Mouse (Mus musculus): ENCODE measurements at regions not wholly inside any gene's neighbourhood (a gene's known extent, or its start where the extent isn't known, plus 50 kb on each side); places are given as distances from the start of the nearest gene placed in this dataset. TPM values are rescaled to one million over a fixed set of nuclear protein-coding genes. Genes with fewer than 3 reads are reported as not detected.
A peak's percentile ranks its signal among the peaks of the same experiment; 100 is the strongest.

DNA sequence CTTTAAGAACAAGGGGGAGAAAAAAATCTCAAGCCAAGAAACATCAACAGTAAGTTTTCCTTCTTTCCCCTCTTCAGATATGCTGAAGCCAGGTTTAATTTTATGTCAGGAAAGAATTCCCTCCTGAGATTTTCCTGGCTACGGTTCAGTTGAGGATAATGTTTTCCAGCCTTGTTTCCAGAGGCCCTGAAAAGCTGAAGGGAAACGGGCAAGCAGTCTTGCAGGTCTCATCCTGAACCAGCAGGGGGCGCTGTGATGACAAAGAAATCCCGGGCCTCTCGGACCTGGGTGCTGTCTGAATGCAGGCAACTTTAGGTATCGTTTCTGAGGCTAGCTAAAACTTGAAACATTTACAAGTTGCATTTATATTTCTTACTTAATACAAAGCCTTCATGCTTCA, 61.5 kb upstream of the Dab2 start:
- H3K27ac ChIP-seq (ENCODE audit: low read depth, low read length) = no peak overlapping the region
- no peaks in the 10 kb centered on the region for H3K9me3 ChIP-seq (ENCODE audit: control insufficient read depth)
- no peak overlapping the region for H3K9ac ChIP-seq (ENCODE audit: low read depth, low read length)
- no peak overlapping the region for H3K4me2 ChIP-seq (replicated peaks; ENCODE audit: low read depth)
- no peak overlapping the region for H3K4me3 ChIP-seq (ENCODE audit: low read depth, low read length)
- no peaks in the 10 kb centered on the region for H3K36me3 ChIP-seq (ENCODE audit: control insufficient read depth, insufficient read depth)
- TF ChIP-seq CTCF (IDR thresholded peaks at IDR 0.05; ENCODE audit: low read depth) = peak; percentile 90
- H3K27me3 ChIP-seq (replicated peaks; ENCODE audit: control insufficient read depth, insufficient read depth, low read length) = no peaks in the 10 kb centered on the region
- 5% methylated on average over 6 of the region's 6 CpGs for WGBS
- no peak for ATAC-seq
- H3K4me1 ChIP-seq (replicated peaks; ENCODE audit: control insufficient read depth, insufficient read depth, low read length) = no peaks in the 10 kb centered on the region

DNA sequence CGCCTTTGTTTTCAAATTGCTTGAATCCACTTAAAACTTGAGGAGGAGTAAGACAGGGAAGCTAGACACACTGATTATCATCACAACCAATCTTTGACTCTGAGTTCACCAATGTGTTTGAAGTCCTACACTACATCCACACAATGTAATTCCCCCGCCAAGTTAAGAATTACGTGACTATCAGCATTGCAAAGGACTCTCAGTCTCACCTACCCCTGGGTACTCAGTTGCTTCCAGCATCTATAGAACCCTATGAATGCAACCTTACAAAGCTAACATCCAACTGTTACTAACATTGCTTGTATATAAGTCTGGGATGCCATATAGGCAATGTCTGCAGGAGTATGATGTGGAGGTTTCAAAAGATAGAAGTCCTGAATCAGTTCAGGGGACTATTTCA, 60.8 kb upstream of the Dab2 start:
- Histone ChIP-seq H3K27me3 (replicated peaks; ENCODE audit: control insufficient read depth, insufficient read depth, low read length) (no peaks in the 10 kb centered on the region), H3K27ac (ENCODE audit: low read depth, low read length) (no peak overlapping the region), H3K9ac (ENCODE audit: low read depth, low read length) (no peak overlapping the region), H3K4me3 (ENCODE audit: low read depth, low read length) (no peak overlapping the region), H3K9me3 (ENCODE audit: control insufficient read depth) (no peaks in the 10 kb centered on the region), H3K4me2 (replicated peaks; ENCODE audit: low read depth) (no peak overlapping the region), H3K36me3 (ENCODE audit: control insufficient read depth, insufficient read depth) (no peaks in the 10 kb centered on the region), H3K4me1 (replicated peaks; ENCODE audit: control insufficient read depth, insufficient read depth, low read length) (no peaks in the 10 kb centered on the region)
- ATAC-seq = no peak
- 94% methylated on average over 3 of the region's 3 CpGs for WGBS
- no peak for TF ChIP-seq CTCF (IDR thresholded peaks at IDR 0.05; ENCODE audit: low read depth)

DNA sequence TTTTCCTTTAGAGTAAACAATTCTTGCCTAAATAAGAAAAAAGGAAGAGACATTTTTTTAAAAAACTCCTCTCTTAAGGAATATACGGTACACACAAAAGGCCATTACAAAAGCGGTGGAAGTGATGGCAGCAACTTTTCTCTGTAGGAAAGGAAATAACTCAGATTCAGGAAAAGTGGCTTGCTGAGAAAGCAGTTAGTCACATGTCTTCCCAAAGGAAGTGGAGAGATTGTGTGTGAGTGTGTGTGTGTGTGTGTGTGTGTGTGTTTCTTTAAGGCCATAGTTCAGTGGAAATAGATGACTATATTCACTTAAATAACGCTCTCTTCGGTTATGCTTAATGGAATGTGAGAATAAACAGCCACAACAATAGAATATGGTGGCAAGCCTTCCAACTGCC, 57.5 kb upstream of the Dab2 start:
- Histone ChIP-seq H3K27ac (ENCODE audit: low read depth, low read length) (no peak overlapping the region), H3K4me1 (replicated peaks; ENCODE audit: control insufficient read depth, insufficient read depth, low read length) (no peaks in the 10 kb centered on the region), H3K9ac (ENCODE audit: low read depth, low read length) (no peak overlapping the region), H3K9me3 (ENCODE audit: control insufficient read depth) (no peaks in the 10 kb centered on the region), H3K4me2 (replicated peaks; ENCODE audit: low read depth) (no peak overlapping the region), H3K27me3 (replicated peaks; ENCODE audit: control insufficient read depth, insufficient read depth, low read length) (no peaks in the 10 kb centered on the region), H3K36me3 (ENCODE audit: control insufficient read depth, insufficient read depth) (no peaks in the 10 kb centered on the region), H3K4me3 (ENCODE audit: low read depth, low read length) (no peak overlapping the region)
- no peak for TF ChIP-seq CTCF (IDR thresholded peaks at IDR 0.05; ENCODE audit: low read depth)
- no peak for ATAC-seq
- WGBS = 58% methylated on average over 4 of the region's 4 CpGs

DNA sequence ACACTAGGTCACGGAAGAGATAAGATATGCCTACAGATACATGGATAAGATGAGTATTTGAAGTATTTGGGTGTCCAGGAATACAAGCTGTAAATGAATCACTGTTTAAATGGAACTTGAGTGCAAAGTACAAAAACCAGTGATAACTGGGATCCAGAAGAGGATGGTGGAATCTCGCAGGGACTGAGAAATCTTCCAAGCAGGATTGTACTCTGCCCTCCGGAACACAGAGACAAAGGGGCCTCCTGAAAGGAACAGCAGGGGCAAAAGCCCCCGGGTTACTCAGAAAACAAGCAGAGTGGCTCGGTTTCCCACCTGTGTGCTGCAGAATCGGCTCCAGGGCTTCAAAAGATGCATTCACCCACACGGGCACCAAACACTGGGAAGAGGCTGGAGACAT, 55.2 kb upstream of the Dab2 start:
- Histone ChIP-seq H3K9me3 (ENCODE audit: control insufficient read depth) (no peaks in the 10 kb centered on the region), H3K4me1 (replicated peaks; ENCODE audit: control insufficient read depth, insufficient read depth, low read length) (no peaks in the 10 kb centered on the region), H3K27ac (ENCODE audit: low read depth, low read length) (peak overlapping the region; percentile 51; the same call in 1 of the 2 replicates), H3K27me3 (replicated peaks; ENCODE audit: control insufficient read depth, insufficient read depth, low read length) (no peaks in the 10 kb centered on the region), H3K4me3 (ENCODE audit: low read depth, low read length) (no peak overlapping the region), H3K9ac (ENCODE audit: low read depth, low read length) (no peak overlapping the region), H3K4me2 (replicated peaks; ENCODE audit: low read depth) (no peak overlapping the region; the same call in 1 of the 2 replicates), H3K36me3 (ENCODE audit: control insufficient read depth, insufficient read depth) (no peaks in the 10 kb centered on the region)
- peak; percentile 75 for ATAC-seq
- WGBS = 36% methylated on average over 7 of the region's 7 CpGs
- TF ChIP-seq CTCF (IDR thresholded peaks at IDR 0.05; ENCODE audit: low read depth) = no peak

DNA sequence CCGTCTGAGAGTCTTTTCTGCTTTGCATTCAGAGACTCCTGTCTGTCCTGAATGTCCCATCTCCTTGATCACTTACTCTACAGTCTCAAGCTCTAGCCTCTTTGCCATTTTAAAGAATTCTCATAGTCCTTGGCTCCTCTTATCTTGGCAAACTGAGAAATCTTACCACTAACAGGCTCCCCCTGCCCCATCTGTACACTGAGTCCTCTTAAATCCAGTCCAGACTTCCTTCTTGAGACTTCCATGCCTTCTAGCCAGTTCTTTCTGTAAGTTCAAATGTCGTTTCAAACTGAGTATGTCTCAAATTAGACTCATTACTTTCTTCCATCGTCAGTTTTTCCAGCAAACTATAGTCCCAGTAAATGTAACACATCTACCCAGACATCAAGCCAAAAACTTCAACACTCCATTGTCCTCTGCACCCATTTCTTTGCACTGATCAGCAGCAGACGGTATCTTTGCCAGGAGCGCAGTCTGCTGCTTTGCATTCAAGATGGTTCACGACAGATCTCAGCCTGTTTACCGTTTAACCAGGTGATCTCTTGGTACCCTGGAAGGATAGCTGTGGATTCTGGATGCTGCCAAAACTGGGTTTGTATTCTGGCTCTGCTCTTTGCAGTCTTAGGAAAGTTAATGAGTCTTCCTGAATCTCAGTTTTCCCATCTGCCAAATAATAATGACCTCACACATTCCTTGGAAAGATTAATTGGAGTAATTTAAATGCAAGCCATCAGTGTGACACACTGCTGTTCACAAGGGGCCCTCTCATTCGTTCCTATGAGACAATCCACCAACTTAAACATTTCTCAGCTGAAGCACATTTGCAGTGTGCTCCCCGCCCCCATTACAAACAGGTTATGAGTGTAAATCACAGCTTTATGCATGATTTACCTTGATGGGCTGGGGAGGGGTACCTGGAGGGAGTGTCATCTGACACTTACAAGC, 53.4 kb upstream of the Dab2 start:
- no peaks in the 10 kb centered on the region for H3K9me3 ChIP-seq (ENCODE audit: control insufficient read depth)
- no peaks in the 10 kb centered on the region for H3K27me3 ChIP-seq (replicated peaks; ENCODE audit: control insufficient read depth, insufficient read depth, low read length)
- H3K4me2 ChIP-seq (replicated peaks; ENCODE audit: low read depth) = no peak overlapping the region
- ATAC-seq = no peak
- TF ChIP-seq CTCF (IDR thresholded peaks at IDR 0.05; ENCODE audit: low read depth) = no peak
- H3K36me3 ChIP-seq (ENCODE audit: control insufficient read depth, insufficient read depth) = no peaks in the 10 kb centered on the region
- H3K4me1 ChIP-seq (replicated peaks; ENCODE audit: control insufficient read depth, insufficient read depth, low read length) = no peaks in the 10 kb centered on the region
- 65% methylated on average over 9 of the region's 9 CpGs for WGBS
- no peak overlapping the region for H3K4me3 ChIP-seq (ENCODE audit: low read depth, low read length)
- H3K9ac ChIP-seq (ENCODE audit: low read depth, low read length) = no peak overlapping the region
- H3K27ac ChIP-seq (ENCODE audit: low read depth, low read length) = no peak overlapping the region

DNA sequence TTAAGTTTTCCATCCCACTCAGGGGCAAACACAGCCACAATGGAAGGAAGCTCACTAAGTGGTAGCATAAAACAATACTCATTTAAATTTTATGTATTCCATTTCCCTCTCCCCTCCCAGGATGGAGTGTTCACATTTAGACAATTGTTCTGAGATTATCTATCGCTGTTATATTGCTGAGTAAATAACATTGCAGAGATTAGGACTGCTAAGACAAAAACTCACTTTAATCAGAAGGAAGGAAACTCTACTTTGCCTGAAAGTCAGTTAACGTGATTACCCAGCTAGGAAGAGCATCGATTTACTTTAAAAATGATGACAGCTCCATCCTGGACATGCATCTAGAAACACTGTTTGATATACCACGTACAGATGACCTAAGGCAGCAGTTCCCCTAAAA, 51.1 kb upstream of the Dab2 start:
- no peak for ATAC-seq
- Histone ChIP-seq H3K27me3 (replicated peaks; ENCODE audit: control insufficient read depth, insufficient read depth, low read length) (no peaks in the 10 kb centered on the region), H3K4me1 (replicated peaks; ENCODE audit: control insufficient read depth, insufficient read depth, low read length) (no peaks in the 10 kb centered on the region), H3K27ac (ENCODE audit: low read depth, low read length) (no peak overlapping the region), H3K4me3 (ENCODE audit: low read depth, low read length) (no peak overlapping the region), H3K9me3 (ENCODE audit: control insufficient read depth) (no peaks in the 10 kb centered on the region), H3K36me3 (ENCODE audit: control insufficient read depth, insufficient read depth) (no peaks in the 10 kb centered on the region), H3K4me2 (replicated peaks; ENCODE audit: low read depth) (no peak overlapping the region), H3K9ac (ENCODE audit: low read depth, low read length) (no peak overlapping the region)
- 55% methylated on average over 4 of the region's 4 CpGs for WGBS
- no peak for TF ChIP-seq CTCF (IDR thresholded peaks at IDR 0.05; ENCODE audit: low read depth)

Small RNA genes in the stretch of these regions (microRNA-seq; reads per million reads assigned to microRNA genes)
- not detected for gene Gm27760

Data from intestine, postnatal 0 days (tissue).